In the genomic region with DNA sequence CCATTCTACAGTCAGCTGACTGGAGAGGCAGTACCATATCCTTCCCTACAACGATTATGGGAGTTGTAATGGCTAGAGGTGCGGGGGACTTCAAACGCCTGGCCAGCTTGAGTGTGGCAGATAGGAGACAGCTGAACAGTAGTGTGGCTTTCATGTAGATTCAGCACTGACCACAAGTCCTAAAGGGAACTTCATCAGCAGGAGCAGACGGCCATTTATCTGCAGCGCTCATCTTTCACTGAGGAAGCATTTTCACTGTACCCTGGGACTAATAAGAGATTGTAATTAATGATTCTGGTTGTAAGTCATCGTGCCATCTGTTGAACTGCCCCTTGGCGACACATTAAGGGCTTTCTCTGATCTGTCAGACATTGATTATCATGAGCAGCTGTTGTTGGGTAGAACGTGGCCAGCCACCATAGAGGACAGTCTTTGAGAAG, we compare ENCODE assay signal across 17 mouse cellular contexts. TPM values are rescaled to one million over a fixed set of nuclear protein-coding genes. Genes with fewer than 3 reads are reported as not detected.
DNase-seq lines count a peak whose midpoint lies in the region; ATAC-seq and TF ChIP-seq lines count a peak whose summit lies in the region.
"Had no signal": no experiment of that assay in that cellular context is flagged by ENCODE, and none has a peak within 500 bp of the region (broad histone marks: within the 10 kb centered on the region; RNA-seq: fewer than 3 reads in every experiment).

No protein-coding gene starts in this region.

- H3K27ac ChIP-seq in forebrain, embryonic 14.5 days (ENCODE audit: low read depth, low read length): peak overlapping the region; percentile 2; the same call in 1 of the 2 replicates
- no peak overlapping the region for H3K27ac ChIP-seq in forebrain, embryonic 11.5 days (ENCODE audit: low read depth, low read length)
- no peak overlapping the region for H3K27ac ChIP-seq in midbrain, postnatal 0 days (ENCODE audit: low read depth, low read length)
- no peak overlapping the region for H3K27ac ChIP-seq in midbrain, embryonic 11.5 days (ENCODE audit: low read depth, low read length)
- peak overlapping the region; percentile 61; the same call in 1 of the 2 replicates for H3K27ac ChIP-seq in hindbrain, embryonic 12.5 days
- H3K27ac ChIP-seq: embryonic facial prominence, embryonic 13.5 days; macrophage; neural tube, embryonic 12.5 days had no signal

- no peak overlapping the region for H3K4me3 ChIP-seq in forebrain, embryonic 14.5 days (ENCODE audit: low read depth, low read length)
- H3K4me3 ChIP-seq in forebrain, embryonic 11.5 days (ENCODE audit: low read depth, low read length): no peak overlapping the region
- no peak overlapping the region for H3K4me3 ChIP-seq in midbrain, postnatal 0 days (ENCODE audit: low read depth, low read length)
- H3K4me3 ChIP-seq in midbrain, embryonic 11.5 days (ENCODE audit: low read depth, low read length): no peak overlapping the region
- no peak overlapping the region for H3K4me3 ChIP-seq in hindbrain, embryonic 12.5 days
- H3K4me3 ChIP-seq: embryonic facial prominence, embryonic 13.5 days; heart, embryonic 12.5 days; neural tube, embryonic 12.5 days had no signal

- 77% methylated on average over 8 of the region's 8 CpGs for WGBS in forebrain, embryonic 14.5 days
- WGBS in forebrain, embryonic 11.5 days: 87% methylated on average over 8 of the region's 8 CpGs
- WGBS in midbrain, postnatal 0 days: 67% methylated on average over 8 of the region's 8 CpGs
- 84% methylated on average over 8 of the region's 8 CpGs for WGBS in midbrain, embryonic 11.5 days
- WGBS in hindbrain, embryonic 12.5 days: 62% methylated on average over 8 of the region's 8 CpGs

- no peak overlapping the region for H3K4me2 ChIP-seq in forebrain, embryonic 14.5 days (ENCODE audit: low read length)
- no peak overlapping the region for H3K4me2 ChIP-seq in forebrain, embryonic 11.5 days (ENCODE audit: low read depth, low read length, severe bottlenecking)
- H3K4me2 ChIP-seq in midbrain, postnatal 0 days (ENCODE audit: low read depth, low read length, poor library complexity, severe bottlenecking): no peak overlapping the region
- no peak overlapping the region for H3K4me2 ChIP-seq in midbrain, embryonic 11.5 days
- no peak overlapping the region for H3K4me2 ChIP-seq in hindbrain, embryonic 12.5 days (replicated peaks)
- H3K4me2 ChIP-seq: embryonic facial prominence, embryonic 13.5 days; heart, embryonic 12.5 days; neural tube, embryonic 12.5 days had no signal

- no peak overlapping the region for H3K9ac ChIP-seq in forebrain, embryonic 14.5 days (ENCODE audit: low read length)
- no peak overlapping the region for H3K9ac ChIP-seq in forebrain, embryonic 11.5 days (ENCODE audit: low read length)
- no peak overlapping the region for H3K9ac ChIP-seq in midbrain, postnatal 0 days (replicated peaks; ENCODE audit: low read length, poor library complexity, severe bottlenecking)
- no peak overlapping the region for H3K9ac ChIP-seq in midbrain, embryonic 11.5 days (ENCODE audit: low read length)
- no peak overlapping the region for H3K9ac ChIP-seq in hindbrain, embryonic 12.5 days
- H3K9ac ChIP-seq: embryonic facial prominence, embryonic 13.5 days; heart, embryonic 12.5 days; neural tube, embryonic 12.5 days had no signal

- H3K36me3 ChIP-seq in forebrain, embryonic 14.5 days (ENCODE audit: control insufficient read depth, insufficient read depth, low read length): peaks cover 64% of the 10 kb centered on the region
- no peaks in the 10 kb centered on the region; the same call in 1 of the 2 replicates for H3K36me3 ChIP-seq in forebrain, embryonic 11.5 days (ENCODE audit: control insufficient read depth, insufficient read depth, low read length)
- H3K36me3 ChIP-seq in midbrain, postnatal 0 days (ENCODE audit: insufficient read depth, low read length): peaks cover 22% of the 10 kb centered on the region
- H3K36me3 ChIP-seq in midbrain, embryonic 11.5 days (ENCODE audit: control insufficient read depth, insufficient read depth, low read length): peaks cover 5% of the 10 kb centered on the region; the same call in 1 of the 2 replicates
- peaks cover 43% of the 10 kb centered on the region for H3K36me3 ChIP-seq in hindbrain, embryonic 12.5 days

- peak; percentile 47 for DNase-seq in forebrain, embryonic 14.5 days (ENCODE audit: low spot score)
- DNase-seq in forebrain, embryonic 11.5 days (ENCODE audit: low spot score): no peak
- peak; percentile 67 for DNase-seq in midbrain, postnatal 0 days (ENCODE audit: low spot score)
- no peak for DNase-seq in midbrain, embryonic 11.5 days (ENCODE audit: low spot score, missing footprints)
- DNase-seq in layer of hippocampus, postnatal 25 days (ENCODE audit: extremely low spot score in 1 of 2, low spot score in 1 of 2): no peak
- DNase-seq in layer of hippocampus, postnatal 10 days (ENCODE audit: low spot score in 2 of 2): no peak
- DNase-seq: adrenal gland, postnatal 25 days; cerebellum, adult 18-20 months; layer of hippocampus, postnatal 36 days; right cerebral cortex, postnatal 14 days; thymus, postnatal 36 days had no signal

- H3K9me3 ChIP-seq in forebrain, embryonic 14.5 days (replicated peaks; ENCODE audit: control insufficient read depth, low read length): no peaks in the 10 kb centered on the region
- H3K9me3 ChIP-seq in forebrain, embryonic 11.5 days (ENCODE audit: control insufficient read depth, low read length): no peaks in the 10 kb centered on the region
- no peaks in the 10 kb centered on the region for H3K9me3 ChIP-seq in midbrain, postnatal 0 days (ENCODE audit: low read length)
- no peaks in the 10 kb centered on the region for H3K9me3 ChIP-seq in midbrain, embryonic 11.5 days (ENCODE audit: control insufficient read depth, low read length)
- no peaks in the 10 kb centered on the region for H3K9me3 ChIP-seq in hindbrain, embryonic 12.5 days (replicated peaks)
- H3K9me3 ChIP-seq: embryonic facial prominence, embryonic 13.5 days; heart, embryonic 12.5 days; neural tube, embryonic 12.5 days had no signal

- no peaks in the 10 kb centered on the region for H3K4me1 ChIP-seq in forebrain, embryonic 14.5 days (ENCODE audit: control insufficient read depth, insufficient read depth, low read length)
- no peaks in the 10 kb centered on the region for H3K4me1 ChIP-seq in forebrain, embryonic 11.5 days (replicated peaks; ENCODE audit: control insufficient read depth, insufficient read depth, low read length)
- H3K4me1 ChIP-seq in midbrain, postnatal 0 days (ENCODE audit: insufficient read depth, low read length): no peaks in the 10 kb centered on the region
- H3K4me1 ChIP-seq in midbrain, embryonic 11.5 days (ENCODE audit: control insufficient read depth, insufficient read depth, low read length): no peaks in the 10 kb centered on the region
- peaks cover 7% of the 10 kb centered on the region for H3K4me1 ChIP-seq in hindbrain, embryonic 12.5 days

- TF ChIP-seq CTCF in midbrain, postnatal 0 days (IDR thresholded peaks at IDR 0.05): no peak

- H3K27me3 ChIP-seq in forebrain, embryonic 14.5 days (replicated peaks; ENCODE audit: control insufficient read depth, insufficient read depth, low read length): no peaks in the 10 kb centered on the region
- no peaks in the 10 kb centered on the region for H3K27me3 ChIP-seq in forebrain, embryonic 11.5 days (ENCODE audit: control insufficient read depth, insufficient read depth, low read length)
- no peaks in the 10 kb centered on the region for H3K27me3 ChIP-seq in midbrain, postnatal 0 days (ENCODE audit: insufficient read depth, low read length)
- H3K27me3 ChIP-seq in midbrain, embryonic 11.5 days (ENCODE audit: control insufficient read depth, insufficient read depth, low read length): no peaks in the 10 kb centered on the region
- no peaks in the 10 kb centered on the region for H3K27me3 ChIP-seq in hindbrain, embryonic 12.5 days
- H3K27me3 ChIP-seq: CH12.LX; embryonic facial prominence, embryonic 13.5 days; heart, embryonic 12.5 days; neural tube, embryonic 12.5 days had no signal

- ATAC-seq in forebrain, embryonic 14.5 days: peak; percentile 57
- ATAC-seq in forebrain, embryonic 11.5 days (replicated peaks; ENCODE audit: low FRiP score): no peak
- ATAC-seq in midbrain, postnatal 0 days (ENCODE audit: low FRiP score): no peak
- ATAC-seq in midbrain, embryonic 11.5 days (ENCODE audit: low FRiP score): no peak
- ATAC-seq in hindbrain, embryonic 12.5 days (ENCODE audit: low FRiP score): no peak

RNA-seq across cellular contexts. Expression of a gene that starts 31.4 kb away (rescaled TPM):
- 31.1 and 37.7 TPM in 2 replicates for polyA plus RNA-seq in forebrain, embryonic 14.5 days (2014; fragmentation: Nextera tagmentation; extraction: Ambion mirVana)
- polyA plus RNA-seq in forebrain, embryonic 11.5 days (2014; fragmentation: Nextera tagmentation; extraction: Ambion mirVana): 63.8 and 65.6 TPM in 2 replicates
- 20.8 and 64.5 TPM in 2 replicates for total RNA-seq in midbrain, postnatal 0 days (2014; rRNA removed)
- polyA plus RNA-seq in midbrain, postnatal 0 days (2015; fragmentation: Nextera tagmentation; extraction: Ambion mirVana): 19.0 and 20.5 TPM in 2 replicates
- 64.9 and 68.1 TPM in 2 replicates for polyA plus RNA-seq in midbrain, embryonic 11.5 days (2014; fragmentation: Nextera tagmentation; extraction: Ambion mirVana)
- 46.2 and 56.2 TPM in 2 replicates for polyA plus RNA-seq in hindbrain, embryonic 12.5 days (2016; fragmentation: Nextera tagmentation; extraction: Ambion mirVana)
- total RNA-seq in layer of hippocampus, postnatal 25 days (2021): 10 to 100 TPM; 40.6 to 45.5 TPM
- 10 to 100 TPM; 34.0 to 36.6 TPM for total RNA-seq in layer of hippocampus, postnatal 10 days (2021)

RNA-seq across cellular contexts. Expression of a gene that starts 31.5 kb away (rescaled TPM):
- 17.5 and 17.6 TPM in 2 replicates for polyA plus RNA-seq in forebrain, embryonic 14.5 days (2014; fragmentation: Nextera tagmentation; extraction: Ambion mirVana)
- polyA plus RNA-seq in forebrain, embryonic 11.5 days (2014; fragmentation: Nextera tagmentation; extraction: Ambion mirVana): 39.3 and 40.2 TPM in 2 replicates
- 13.5 and 20.0 TPM in 2 replicates for total RNA-seq in midbrain, postnatal 0 days (2014; rRNA removed)
- polyA plus RNA-seq in midbrain, postnatal 0 days (2015; fragmentation: Nextera tagmentation; extraction: Ambion mirVana): 9.2 and 11.0 TPM in 2 replicates
- 28.8 and 30.3 TPM in 2 replicates for polyA plus RNA-seq in midbrain, embryonic 11.5 days (2014; fragmentation: Nextera tagmentation; extraction: Ambion mirVana)
- polyA plus RNA-seq in hindbrain, embryonic 12.5 days (2016; fragmentation: Nextera tagmentation; extraction: Ambion mirVana): 25.6 and 25.8 TPM in 2 replicates
- 10 to 100 TPM; 19.3 to 20.0 TPM for total RNA-seq in layer of hippocampus, postnatal 25 days (2021)
- total RNA-seq in layer of hippocampus, postnatal 10 days (2021): 10 to 100 TPM; 15.3 to 19.0 TPM

Comparison
In these comparisons a context has a peak if more than half of its experiments do, and no peak if none do; other contexts are left out.
1. DNase-seq: peak in forebrain, embryonic 14.5 days (single experiment) and midbrain, postnatal 0 days (single experiment); none in forebrain, embryonic 11.5 days (single experiment), midbrain, embryonic 11.5 days (single experiment), layer of hippocampus, postnatal 25 days (0 of 2) and layer of hippocampus, postnatal 10 days (0 of 2).
2. H3K27ac ChIP-seq: peak in forebrain, embryonic 14.5 days (single experiment) and hindbrain, embryonic 12.5 days (single experiment); none in forebrain, embryonic 11.5 days (single experiment), midbrain, postnatal 0 days (single experiment) and midbrain, embryonic 11.5 days (single experiment).